Mouse (Mus musculus) left cerebral cortex, adult 2 months (tissue): ENCODE data around the gene Zmynd11. TPM values are rescaled to one million over a fixed set of nuclear protein-coding genes. Genes with fewer than 3 reads are reported as not detected.

Experiments used
- DNase-seq, 2 experiments: peaks; one replicate each; pipeline ENCODE4 v3.0.0; 2021 to 2022; ENCODE audit warnings: low spot score in 2 of 2, mixed read lengths in 1 of 2; ENCODE audit errors: extremely low spot score in 1 of 2
- H3K27ac ChIP-seq: fragments of 200-600 bp; 2 replicates; pipeline ENCODE4 v1.8.1; 2022
- H3K4me3 ChIP-seq: fragments of 200-600 bp; 2 replicates; pipeline ENCODE4 v1.8.1; 2022
- CTCF ChIP-seq: fragments of 200-600 bp; IDR thresholded peaks from 2 replicates; pipeline ENCODE4 v1.8.1; 2022; ENCODE audit warnings: antibody characterized with exemption, mild to moderate bottlenecking, moderate library complexity
- intact Hi-C: fragments of 180-260 bp; cut with DNase I; formaldehyde crosslinking; loops from one replicate; pipeline ENCODE4 v1.15.1; 2025
- long read RNA-seq, 2 experiments: library from polyadenylated mRNA; stranded (forward); transcript quantifications; one replicate each; pipeline ENCODE4 v2.0.0; 2021; ENCODE audit warnings: borderline mapping rate in 2 of 2
- total RNA-seq, 2 experiments: library from RNA; stranded (reverse); gene quantifications; 2 replicates each; pipeline ENCODE4 v1.2.3; 2021

Gene Zmynd11
- total RNA-seq, result 100 to 1,000 TPM; 241 to 258 TPM
- long read RNA-seq, experiment 1, full-length matches to known transcripts, result 55 of 256 reads
- long read RNA-seq, experiment 1, partial matches to known transcripts, result 16 of 256 reads
- long read RNA-seq, experiment 1, other reads (novel, unspliced or antisense), result 185 of 256 reads
- long read RNA-seq, experiment 2, full-length matches to known transcripts, result 30 of 212 reads
- long read RNA-seq, experiment 2, partial matches to known transcripts, result 15 of 212 reads
- long read RNA-seq, experiment 2, other reads (novel, unspliced or antisense), result 167 of 212 reads

DNA sequence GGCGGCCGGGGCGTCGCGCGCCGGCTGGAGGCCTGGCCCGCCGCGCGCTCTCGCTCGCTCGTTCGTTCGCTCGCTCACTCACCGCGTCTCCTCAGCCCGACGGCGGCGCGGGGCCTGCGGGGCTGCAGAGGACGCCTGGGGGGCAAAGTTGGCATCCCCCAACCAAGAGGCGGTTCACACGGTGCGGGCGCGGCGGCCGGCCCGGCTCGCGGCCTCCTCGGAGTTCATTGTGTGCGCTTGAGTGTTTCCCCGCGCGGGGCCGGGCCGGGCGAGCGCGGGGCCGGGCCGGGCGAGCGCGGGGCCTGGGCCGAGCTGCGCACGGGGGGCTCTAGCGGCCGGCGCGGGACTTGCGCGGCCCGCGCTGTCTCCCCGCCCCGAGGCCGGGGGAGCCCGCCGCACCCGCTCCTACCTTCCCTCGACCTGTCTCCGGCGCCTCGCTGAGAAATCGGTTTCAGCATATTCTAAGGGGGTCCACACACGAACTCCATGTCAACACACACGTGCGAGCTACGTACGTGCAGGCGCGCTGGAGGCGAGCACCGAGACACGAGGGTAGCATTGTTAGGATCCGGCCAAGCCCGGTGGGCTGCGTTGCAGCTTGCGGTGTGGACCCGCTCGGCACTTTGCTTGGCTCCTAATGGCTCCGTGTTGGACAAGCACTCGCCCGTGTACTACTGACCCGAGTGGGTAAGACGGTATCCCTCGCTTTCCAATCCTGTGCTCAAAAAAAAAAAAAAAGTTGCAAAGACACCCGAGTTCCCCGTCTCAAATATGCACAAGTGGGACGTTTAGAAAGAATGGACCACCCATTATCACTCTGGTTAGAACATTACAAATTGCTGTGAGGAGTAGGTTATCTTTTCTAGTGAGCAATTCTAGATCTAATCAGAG lies at the start of gene Zmynd11:
TSS of gene Zmynd11 (minus strand) at position 685 of the 891 bp plus-strand sequence.
- H3K27ac ChIP-seq, result peak within 1 kb of the TSS; percentile 91
- intact Hi-C loops, result loop anchor here (5.0 to 10.0 kb wide), 3 partner anchors 78 to 890 kb away; partner anchors contain the start of genes Gtpbp4 and Wdr37
- peak within 1 kb of the TSS; percentile 93 for H3K4me3 ChIP-seq
- peak; percentile 45 to 51 for DNase-seq
- TF ChIP-seq CTCF, result peak; percentile 24

DNA sequence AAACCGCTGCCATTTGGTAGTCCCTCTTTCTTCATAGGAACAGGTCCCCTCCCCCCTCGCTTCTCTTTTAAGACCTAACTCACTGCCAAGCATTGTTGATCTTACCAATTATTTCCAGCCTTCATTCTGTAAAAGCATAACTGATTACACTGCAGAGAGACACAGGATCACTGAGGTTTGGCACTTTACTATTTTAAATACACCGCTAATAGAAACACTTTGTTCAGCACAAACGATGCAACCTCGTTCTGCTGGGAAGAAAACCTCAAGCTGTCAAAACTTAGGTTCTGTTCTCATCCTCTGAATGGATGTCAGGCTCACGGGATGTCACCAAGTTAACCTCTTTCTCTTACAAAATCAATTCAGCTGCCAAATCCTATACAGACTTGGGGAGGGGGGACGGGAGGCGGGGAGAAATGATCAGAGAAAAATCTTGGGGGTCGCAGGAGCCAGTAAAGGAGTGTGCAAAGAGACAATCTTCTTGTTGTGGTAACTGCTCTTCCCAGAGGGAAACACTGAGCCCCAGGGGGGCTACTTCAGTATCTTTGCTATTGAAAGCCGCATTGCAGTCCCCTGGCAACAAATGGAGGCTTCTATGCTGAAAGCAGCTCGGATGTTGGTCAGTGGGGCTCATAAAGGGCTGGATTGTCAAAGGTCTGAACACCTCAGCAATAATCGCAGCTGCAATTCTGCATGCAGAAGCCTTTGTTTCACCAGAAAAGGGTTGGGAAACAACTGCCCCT lies 30.9 kb upstream of the Zmynd11 start:
- Histone ChIP-seq H3K27ac (no peak overlapping the region), H3K4me3 (peak overlapping the region; percentile 42)
- intact Hi-C loops, result no loop called here
- no peak for TF ChIP-seq CTCF
- peak in 1 of 2 experiments; percentile 13 for DNase-seq

DNA sequence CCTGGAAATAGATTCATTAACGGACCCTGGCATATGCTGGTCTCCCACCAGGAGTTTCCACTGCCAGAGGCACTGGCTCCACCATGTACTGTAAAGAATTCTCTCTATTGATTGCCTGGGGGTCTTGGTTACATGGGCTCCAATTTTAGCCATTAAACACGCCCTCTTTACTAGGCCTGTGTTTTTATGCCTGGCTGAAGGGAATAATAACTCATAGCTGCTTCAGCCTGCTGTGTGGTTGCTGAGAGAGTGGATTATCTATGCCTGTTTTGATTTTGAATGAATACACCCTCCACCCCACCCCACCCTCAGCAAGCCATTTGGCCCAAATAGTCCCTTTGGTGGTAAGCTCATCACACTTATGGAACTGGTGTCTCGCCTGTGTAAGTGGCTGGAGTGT lies 20.9 kb upstream of the Zmynd11 start:
- no peak for DNase-seq
- intact Hi-C loops, result no loop called here
- no peak overlapping the region for H3K4me3 ChIP-seq
- H3K27ac ChIP-seq, result no peak overlapping the region
- no peak for TF ChIP-seq CTCF

DNA sequence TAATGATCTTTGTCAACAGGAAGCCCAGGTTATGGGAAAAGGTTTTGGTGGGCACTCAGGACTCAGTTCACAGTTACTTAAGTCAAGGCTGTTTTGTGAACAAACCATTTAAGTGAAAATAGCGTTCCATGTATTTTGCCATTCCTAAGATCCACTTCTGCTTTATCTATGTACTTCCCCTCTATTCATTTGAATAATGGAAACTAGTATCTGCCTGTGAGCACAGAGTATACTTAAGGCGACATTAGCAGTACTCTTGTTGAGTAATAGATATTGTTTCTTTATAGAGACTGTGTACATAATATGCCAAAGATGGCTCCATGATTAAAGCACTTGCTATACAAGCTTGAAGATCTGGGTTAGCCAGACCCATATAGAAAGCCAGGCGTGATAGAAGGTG lies 18.6 kb upstream of the Zmynd11 start:
- TF ChIP-seq CTCF, result no peak
- no peak overlapping the region for H3K4me3 ChIP-seq

DNA sequence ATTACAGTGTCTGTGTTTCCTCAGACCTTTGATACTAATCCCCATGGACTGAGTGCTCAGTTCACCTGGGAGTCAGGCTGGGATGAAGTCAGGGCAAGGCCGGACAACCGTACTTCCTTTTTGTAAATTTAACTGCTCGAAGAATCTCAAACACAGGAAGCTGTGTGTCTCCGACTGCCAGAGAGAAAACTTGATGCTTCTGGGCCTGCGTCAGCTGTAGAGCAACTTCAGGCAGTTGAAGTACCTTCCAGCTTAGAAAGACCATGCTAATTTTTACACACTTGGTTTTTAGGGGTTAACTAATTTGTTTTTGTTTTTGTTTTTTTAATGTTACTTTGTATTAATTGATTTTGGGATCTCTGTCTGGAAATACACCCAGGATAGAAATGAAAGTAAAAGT lies 10.8 kb upstream of the Zmynd11 start:
- Histone ChIP-seq H3K4me3 (no peak overlapping the region), H3K27ac (no peak overlapping the region)
- TF ChIP-seq CTCF, result no peak
- intact Hi-C loops, result no loop called here
- no peak for DNase-seq

More for the DNA sequence above, 18.6 kb upstream of the Zmynd11 start:
- no peak for DNase-seq
- intact Hi-C loops, result loop anchor here (5.0 kb wide), 1 partner anchor 39 kb away; no protein-coding TSS in a partner anchor
- H3K27ac ChIP-seq, result no peak overlapping the region

DNA sequence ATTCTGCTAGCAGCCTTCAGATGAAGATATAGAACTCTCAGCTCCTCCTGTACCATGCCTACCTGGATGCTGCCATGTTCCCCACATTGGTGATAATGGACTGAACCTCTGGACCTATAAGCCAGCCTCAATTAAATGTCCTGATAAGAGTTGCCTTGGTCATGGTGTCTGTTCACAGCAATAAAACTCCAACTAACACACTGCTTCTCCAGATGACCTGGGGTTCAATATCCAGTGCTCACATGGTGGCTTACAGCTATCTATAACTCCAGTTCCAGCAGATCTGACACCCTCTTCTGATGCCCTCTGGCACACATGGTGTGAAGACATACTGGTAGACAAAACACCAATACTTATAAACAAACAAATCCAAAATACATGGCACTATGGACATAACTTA lies 8.9 kb upstream of the Zmynd11 start:
- Histone ChIP-seq H3K4me3 (no peak overlapping the region), H3K27ac (no peak overlapping the region)
- intact Hi-C loops, result no loop called here
- no peak for DNase-seq
- TF ChIP-seq CTCF, result no peak

DNA sequence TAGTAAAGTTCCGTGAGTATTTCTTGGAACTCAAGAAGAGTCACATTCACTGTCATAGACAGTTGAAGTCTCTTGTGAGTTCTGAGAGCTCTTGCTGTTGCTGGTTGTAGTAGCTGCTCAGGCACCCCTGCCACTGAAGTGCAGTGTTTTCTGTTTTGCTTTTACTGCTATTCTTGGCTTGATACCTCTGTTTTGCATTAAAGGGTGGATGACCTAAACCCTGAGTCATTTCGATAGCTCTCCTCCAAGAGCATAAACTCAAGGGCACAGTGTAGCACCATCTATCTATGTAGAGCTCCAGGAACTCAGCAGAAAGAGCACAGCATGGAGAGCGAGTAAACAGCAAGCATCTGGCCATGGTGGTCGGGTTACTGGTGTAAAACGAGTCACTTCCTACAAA lies 2.1 kb upstream of the Zmynd11 start:
- Histone ChIP-seq H3K4me3 (no peak overlapping the region), H3K27ac (no peak overlapping the region)
- intact Hi-C loops, result loop anchor here (10.0 kb wide), 2 partner anchors 772 to 892 kb away; partner anchors contain the start of genes Gtpbp4 and Wdr37
- no peak for TF ChIP-seq CTCF
- DNase-seq, result no peak

DNA sequence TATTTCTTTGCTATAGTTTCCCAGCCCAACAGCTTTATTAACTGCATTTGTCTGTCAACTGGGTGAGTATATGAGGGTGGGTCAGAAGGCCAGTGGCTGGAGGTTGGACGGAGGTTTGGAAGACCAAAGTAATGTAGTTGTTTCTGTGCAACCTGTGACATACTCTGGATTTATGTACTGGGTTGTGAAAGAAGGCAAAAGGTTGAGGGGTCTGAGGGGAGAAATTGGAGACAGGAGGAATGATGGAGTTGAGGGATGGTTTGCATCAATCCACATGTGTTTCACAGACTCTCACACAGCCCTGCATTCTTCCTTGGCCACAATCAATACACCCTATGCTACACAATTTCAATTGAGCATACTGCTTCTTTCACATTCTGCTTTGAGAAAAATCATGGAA lies 1.4 kb upstream of the Zmynd11 start:
- intact Hi-C loops, result loop anchor here (10.0 kb wide), 2 partner anchors 772 to 892 kb away; partner anchors contain the start of genes Gtpbp4 and Wdr37
- no peak for DNase-seq
- Histone ChIP-seq H3K4me3 (no peak overlapping the region), H3K27ac (no peak overlapping the region)
- no peak for TF ChIP-seq CTCF

DNA sequence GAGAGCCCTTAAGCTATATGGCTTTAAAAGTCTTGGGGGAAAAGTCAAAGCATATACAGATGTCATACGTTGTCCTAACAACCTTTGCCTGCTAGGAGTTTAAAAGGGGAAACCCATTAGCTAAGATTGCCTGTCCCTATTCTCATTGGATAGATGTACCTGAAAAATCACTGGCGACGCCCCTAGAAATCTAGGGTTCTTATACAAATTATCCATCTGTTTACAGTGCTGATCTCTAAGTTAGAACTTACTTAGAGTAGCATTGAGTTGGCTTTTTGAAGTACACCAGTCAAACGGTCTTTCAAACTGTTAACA lies 364 bp upstream of the Zmynd11 start:
- Histone ChIP-seq H3K4me3 (peak overlapping the region; percentile 93), H3K27ac (0 out of 2 replicates have a peak overlapping the region, but pooled peaks have one; percentile 91)
- intact Hi-C loops, result loop anchor here (10.0 kb wide), 2 partner anchors 771 to 891 kb away; partner anchors contain the start of genes Gtpbp4 and Wdr37
- TF ChIP-seq CTCF, result no peak
- no peak for DNase-seq

DNA sequence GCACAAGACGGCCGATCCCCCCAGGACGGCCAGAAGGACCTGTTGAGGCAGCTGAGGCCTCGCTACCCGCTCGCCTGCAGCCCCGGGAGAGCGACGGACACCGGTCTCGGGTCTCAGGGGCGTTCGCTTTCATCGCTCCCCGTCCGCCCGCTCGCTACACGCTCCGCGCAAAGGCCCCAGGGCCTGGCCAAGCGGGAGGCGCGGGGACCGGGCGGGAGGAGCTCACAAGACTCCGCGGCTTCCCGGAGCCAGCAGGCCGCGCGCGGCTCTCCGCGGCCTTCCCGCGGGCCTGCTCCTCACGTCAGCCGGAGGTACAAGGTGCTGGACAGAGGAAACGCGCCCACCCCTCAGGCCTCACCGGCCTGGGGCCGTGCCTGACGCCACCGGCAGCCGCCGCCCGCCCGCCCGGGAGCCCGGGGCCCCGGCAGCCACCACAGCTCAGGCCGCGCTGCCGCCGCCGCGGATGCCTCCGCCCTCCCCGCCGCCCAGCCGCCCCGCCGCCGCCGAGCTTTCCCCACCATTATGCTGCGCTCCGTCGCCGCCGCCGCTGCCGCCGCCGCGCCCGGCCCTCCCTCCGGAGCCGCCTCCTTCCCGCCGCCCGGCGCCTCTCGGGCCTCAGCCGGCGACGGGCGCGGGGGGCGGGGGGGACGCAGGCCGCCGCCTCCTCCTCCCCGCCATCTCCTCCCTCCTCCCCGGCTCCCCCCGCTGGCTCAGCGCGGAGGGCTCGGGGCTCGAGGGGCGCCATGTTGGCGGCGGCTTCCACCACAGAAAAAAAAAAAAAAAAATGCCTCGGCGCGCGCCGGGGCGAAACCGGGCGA lies 1.1 kb downstream of the Zmynd11 start:
- intact Hi-C loops, result loop anchor here (5.0 to 10.0 kb wide), 3 partner anchors 77 to 889 kb away; partner anchors contain the start of genes Gtpbp4 and Wdr37
- no peak for TF ChIP-seq CTCF
- peak overlapping the region; percentile 93 for H3K4me3 ChIP-seq
- H3K27ac ChIP-seq, result peak overlapping the region; percentile 91
- DNase-seq, result peak; percentile 65 to 73
